Mouse (Mus musculus) erythroblast, embryonic 14.5 days (primary cell): ENCODE measurements around the gene Lair1. TPM values are rescaled to one million over a fixed set of nuclear protein-coding genes. Genes with fewer than 3 reads are reported as not detected.
"Not testable (repeated sequence)": the region's sequence is repeated elsewhere in the genome, so short reads cannot be mapped to it uniquely, and the experiment has no call there.

Experiments
- H3K27me3 ChIP-seq: 2 replicates; pipeline ENCODE4 v1.6.1; 2012; ENCODE audit warnings: inconsistent platforms; ENCODE audit not compliant: control insufficient read depth
- H3K36me3 ChIP-seq: 2 replicates; pipeline ENCODE4 v1.6.1; 2012; ENCODE audit warnings: mild to moderate bottlenecking, inconsistent platforms; ENCODE audit not compliant: control insufficient read depth
- H3K4me1 ChIP-seq: 2 replicates; pipeline ENCODE4 v1.6.1; 2012; ENCODE audit warnings: inconsistent platforms; ENCODE audit not compliant: control insufficient read depth
- H3K4me3 ChIP-seq: replicated peaks from 2 replicates; pipeline ENCODE3; 2012; ENCODE audit warnings: moderate library complexity, mild to moderate bottlenecking, inconsistent platforms
- H3K9me3 ChIP-seq: 2 replicates; pipeline ENCODE4 v1.6.1; 2012; ENCODE audit warnings: low read length, inconsistent platforms, mixed read lengths; ENCODE audit not compliant: control insufficient read depth
- GATA1 ChIP-seq: IDR thresholded peaks from 2 replicates; pipeline ENCODE4 v1.6.1; 2012; ENCODE audit warnings: low read length, inconsistent platforms, mixed read lengths
- TAL1 ChIP-seq: IDR thresholded peaks from 3 replicates; pipeline ENCODE4 v1.6.1; 2012; ENCODE audit warnings: low read length, inconsistent platforms, mixed read lengths
- polyA plus RNA-seq: library from polyadenylated mRNA; stranded (reverse); fragments of >175 nt; gene quantifications from 2 replicates; pipeline ENCODE4 v1.2.3, GENCODE M21; 2012

Lair1 gene
- polyA plus RNA-seq, 1 experiment: not detected

- Histone ChIP-seq H3K4me1 (peaks cover 2% of the 10 kb centered on the region; the same call in 1 of the 2 replicates), H3K9me3 (no peaks in the 10 kb centered on the region), H3K4me3 (no peak overlapping the region), H3K27me3 (no peaks in the 10 kb centered on the region), H3K36me3 (no peaks in the 10 kb centered on the region)
- TF ChIP-seq TAL1 (no peak), GATA1 (no peak)
These were observed 866 bp upstream of the Lair1 start for GRCm38 (mm10) chr7:4063714-4064425.

DNA sequence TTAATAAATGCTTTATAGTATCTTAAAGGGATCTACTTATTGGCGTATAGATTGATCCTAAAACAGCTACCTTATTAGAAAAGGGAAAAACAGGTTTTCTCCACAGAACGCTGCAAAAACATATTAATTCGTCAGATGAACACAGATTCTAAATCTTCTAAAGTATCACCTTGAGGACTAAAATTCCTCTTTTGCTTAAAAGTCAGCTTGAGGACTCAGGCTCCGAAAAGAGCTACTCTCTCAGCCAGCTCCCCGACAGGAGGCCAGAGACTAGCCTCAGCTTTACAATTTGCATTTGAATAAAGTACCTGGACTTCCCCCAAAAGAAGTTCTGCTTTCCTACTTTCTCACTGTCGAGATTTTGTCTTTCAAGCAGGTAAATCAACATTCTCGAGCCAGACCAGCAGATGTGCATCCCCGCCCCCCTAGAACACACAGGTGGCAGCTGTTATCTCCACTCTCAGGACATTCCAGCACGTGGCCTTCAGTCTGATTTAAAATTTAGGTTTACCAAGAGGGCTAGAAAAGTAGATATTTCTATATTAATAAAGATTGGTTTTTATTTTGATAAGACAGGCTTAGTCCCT, 2.3 kb downstream of the Lair1 start:
- not testable (repeated sequence) for H3K27me3 ChIP-seq, H3K4me1 ChIP-seq, H3K4me3 ChIP-seq, H3K9me3 ChIP-seq, H3K36me3 ChIP-seq

- Histone ChIP-seq H3K4me3 (no peak overlapping the region), H3K36me3 (no peaks in the 10 kb centered on the region), H3K4me1 (no peaks in the 10 kb centered on the region), H3K9me3 (no peaks in the 10 kb centered on the region), H3K27me3 (no peaks in the 10 kb centered on the region)
- no peak for TF ChIP-seq GATA1
- TF ChIP-seq TAL1: no peak
These were observed 36.1 kb downstream of the Lair1 start for GRCm38 (mm10) chr7:4026794-4027421.

- not testable (repeated sequence) for H3K4me3 ChIP-seq, H3K4me1 ChIP-seq, H3K9me3 ChIP-seq, H3K27me3 ChIP-seq, H3K36me3 ChIP-seq
These were observed 58.4 kb downstream of the Lair1 start for GRCm38 (mm10) chr7:4004636-4005035.

- H3K36me3 ChIP-seq, H3K4me1 ChIP-seq, H3K4me3 ChIP-seq, H3K27me3 ChIP-seq, H3K9me3 ChIP-seq: not testable (repeated sequence)
These were observed 59.0 kb downstream of the Lair1 start for GRCm38 (mm10) chr7:4003996-4004395.

DNA sequence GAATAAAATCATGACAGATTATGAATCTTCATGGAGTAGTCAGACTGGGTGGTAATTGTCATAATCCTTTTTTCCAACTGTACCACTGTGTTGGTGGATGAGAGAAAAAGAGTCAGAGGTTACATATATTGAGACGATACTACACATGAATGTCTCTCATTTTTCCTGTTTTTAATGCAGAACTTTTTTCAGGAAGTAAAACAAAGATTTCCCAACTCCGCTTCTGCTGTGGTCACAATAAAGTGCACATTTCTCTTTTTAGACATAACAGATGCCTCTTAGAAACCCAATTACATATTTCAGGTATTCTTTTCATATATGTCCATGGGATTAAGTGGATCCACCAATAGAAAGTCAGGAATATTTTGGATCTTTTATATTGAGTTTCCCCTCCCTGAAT, 101.0 kb downstream of the Lair1 start:
- Histone ChIP-seq H3K4me1 (no peaks in the 10 kb centered on the region), H3K27me3 (no peaks in the 10 kb centered on the region), H3K4me3 (no peak overlapping the region), H3K9me3 (no peaks in the 10 kb centered on the region), H3K36me3 (no peaks in the 10 kb centered on the region)
- no peak for TF ChIP-seq GATA1
- no peak for TF ChIP-seq TAL1

DNA sequence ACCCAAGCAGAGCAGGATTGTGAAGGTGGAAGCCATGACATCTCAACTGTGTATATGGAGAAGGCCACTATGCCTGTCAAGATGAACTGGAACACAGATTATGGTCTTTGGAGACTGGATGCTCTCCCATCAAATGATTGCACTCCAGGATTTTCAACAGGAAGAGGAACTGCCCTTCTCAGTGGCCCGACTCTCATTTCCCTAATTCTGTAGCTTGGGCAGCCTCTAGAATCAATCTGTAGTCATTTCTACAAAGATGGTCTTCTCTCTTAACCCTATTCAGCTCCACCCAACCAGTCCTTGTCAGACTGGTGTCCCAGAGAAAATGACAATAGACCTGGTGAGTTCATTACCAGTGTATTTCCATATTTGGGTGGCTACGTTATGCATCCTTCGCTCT, 105.6 kb downstream of the Lair1 start:
- Histone ChIP-seq H3K9me3 (no peaks in the 10 kb centered on the region), H3K27me3 (no peaks in the 10 kb centered on the region), H3K36me3 (no peaks in the 10 kb centered on the region), H3K4me1 (no peaks in the 10 kb centered on the region), H3K4me3 (no peak overlapping the region)
- no peak for TF ChIP-seq TAL1
- no peak for TF ChIP-seq GATA1

Other genes with a start within 250 kb of the Lair1 start
- not detected in 2 replicates for gene Gm15448, start 237.5 kb downstream of the Lair1 start, polyA plus RNA-seq
- gene Pira2, start 218.2 kb downstream of the Lair1 start, polyA plus RNA-seq: not detected in 2 replicates
- not detected in 2 replicates for gene Gm14548, start 165.1 kb downstream of the Lair1 start, polyA plus RNA-seq
- gene Lilra6, start 147.7 kb downstream of the Lair1 start, polyA plus RNA-seq: 0.07 TPM in 1 of 2 replicates, not detected in the other
- gene Ttyh1, start 56.2 kb upstream of the Lair1 start, polyA plus RNA-seq: not detected in 2 replicates
- 20.2 and 21.2 TPM in 2 replicates for gene Leng8, start 73.8 kb upstream of the Lair1 start, polyA plus RNA-seq
- gene Leng9, start 87.2 kb upstream of the Lair1 start, polyA plus RNA-seq: 0.04 and 0.07 TPM in 2 replicates
- 0.14 and 0.25 TPM in 2 replicates for gene Cdc42ep5, start 101.7 kb upstream of the Lair1 start, polyA plus RNA-seq
- 0.02 TPM in 1 of 2 replicates, not detected in the other for gene Lilra5, start 174.6 kb upstream of the Lair1 start, polyA plus RNA-seq